18 mouse cellular contexts compared by ENCODE assay signal in genomic region chr16:12954028-12954427, GRCm38 (mm10).
"Had no signal": no experiment of that assay in that cellular context is flagged by ENCODE, and none has a peak within 500 bp of the region (broad histone marks: within the 10 kb centered on the region; RNA-seq: fewer than 3 reads in every experiment).

No protein-coding gene starts in this region.

- H3K4me2 ChIP-seq: liver, embryonic 12.5 days; midbrain, embryonic 12.5 days; neural tube, embryonic 13.5 days; neural tube, embryonic 15.5 days had no signal

- ATAC-seq: liver, embryonic 12.5 days; midbrain, embryonic 16.5 days had no signal

- H3K9ac ChIP-seq: liver, embryonic 12.5 days; liver, embryonic 14.5 days; midbrain, embryonic 12.5 days; neural tube, embryonic 13.5 days; neural tube, embryonic 15.5 days had no signal

- H3K27ac ChIP-seq: liver, embryonic 12.5 days; liver, embryonic 14.5 days; midbrain, embryonic 10.5 days; midbrain, embryonic 12.5 days; neural tube, embryonic 13.5 days; neural tube, embryonic 15.5 days had no signal

- H3K27me3 ChIP-seq: liver, embryonic 12.5 days; midbrain, embryonic 12.5 days; neural tube, embryonic 13.5 days; neural tube, embryonic 15.5 days had no signal

- H3K9me3 ChIP-seq: liver, embryonic 12.5 days; midbrain, embryonic 10.5 days; midbrain, embryonic 12.5 days; neural tube, embryonic 13.5 days; neural tube, embryonic 15.5 days had no signal

- H3K4me3 ChIP-seq: liver, embryonic 12.5 days; midbrain, embryonic 10.5 days; midbrain, embryonic 12.5 days; myocyte; neural tube, embryonic 13.5 days; neural tube, embryonic 15.5 days had no signal

- H3K4me1 ChIP-seq: liver, embryonic 12.5 days; midbrain, embryonic 10.5 days; midbrain, embryonic 12.5 days; neural tube, embryonic 13.5 days; neural tube, embryonic 15.5 days had no signal

- DNase-seq: lung, adult 18-20 months; midbrain, embryonic 14.5 days; retina, postnatal 1 day; right cerebral cortex, adult 18-20 months; right cerebral cortex, postnatal 25 days; right cerebral cortex, postnatal 4 days; spleen, adult 18-20 months; thymus, adult 18-20 months; thymus, postnatal 14 days; thymus, postnatal 36 days had no signal

- H3K36me3 ChIP-seq: liver, embryonic 12.5 days; midbrain, embryonic 10.5 days; midbrain, embryonic 12.5 days; neural tube, embryonic 13.5 days; neural tube, embryonic 15.5 days had no signal
